Mouse (Mus musculus): Measurements from ENCODE around the gene Gm28635. TPM values are rescaled to one million over a fixed set of nuclear protein-coding genes. Genes with fewer than 3 reads are reported as not detected.
A peak's percentile ranks its signal among the peaks of the same experiment; 100 is the strongest.

Gene Gm28635
- polyA plus RNA-seq, 1 experiment = not detected

DNA sequence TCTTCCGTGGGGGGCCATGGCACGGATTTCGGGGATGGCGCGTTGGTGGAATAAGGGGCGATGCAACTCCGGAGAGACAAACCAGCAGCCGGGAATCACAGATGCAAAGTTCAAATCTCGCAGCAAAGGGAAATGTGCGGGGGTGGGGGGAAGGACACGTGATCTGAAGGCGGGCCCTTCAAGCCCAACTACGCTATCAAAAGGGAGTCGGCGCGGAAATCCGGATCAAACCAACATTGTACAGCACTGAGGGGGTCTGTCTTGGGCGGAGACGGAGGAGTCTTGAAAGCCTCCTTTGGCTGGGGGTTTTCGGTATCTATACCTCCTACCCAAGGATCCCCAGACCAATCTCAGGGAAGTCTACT lies 7.3 kb downstream of the Gm28635 start, which contains the start of gene Selenoh:
Gene Selenoh (minus strand): TSS at position 202 of the 365 bp plus-strand sequence.
- under 1% methylated on average over 20 of the region's 20 CpGs for WGBS
- H3K36me3 ChIP-seq (ENCODE audit: control insufficient read depth, insufficient read depth, low read length) = peaks cover 4% of the 10 kb centered on the region; the same call in 1 of the 2 replicates
- H3K27me3 ChIP-seq (ENCODE audit: control insufficient read depth, insufficient read depth, low read length) = no peaks in the 10 kb centered on the region
- H3K4me1 ChIP-seq (replicated peaks; ENCODE audit: control insufficient read depth, insufficient read depth, low read length) = 0 out of 2 replicates have a peak, but pooled peaks cover 2% of the 10 kb centered on the region
- peak within 1 kb of the TSS; percentile 98 for H3K4me3 ChIP-seq (ENCODE audit: control insufficient read depth, insufficient read depth, low read length)
- TF ChIP-seq CTCF (IDR thresholded peaks at IDR 0.05; ENCODE audit: borderline replicate concordance, control insufficient read depth, extremely low read depth, insufficient read depth, low read length, poor library complexity) = no peak
- peak; percentile 66 for TF ChIP-seq POLR2A (IDR thresholded peaks at IDR 0.05; ENCODE audit: control insufficient read depth, extremely low read depth, insufficient read depth, low read length, poor library complexity)
- peak; percentile 88 for DNase-seq
- no peak within 1 kb of the TSS; the same call in 1 of the 2 replicates for H3K27ac ChIP-seq (ENCODE audit: control insufficient read depth, insufficient read depth, low read length)

DNA sequence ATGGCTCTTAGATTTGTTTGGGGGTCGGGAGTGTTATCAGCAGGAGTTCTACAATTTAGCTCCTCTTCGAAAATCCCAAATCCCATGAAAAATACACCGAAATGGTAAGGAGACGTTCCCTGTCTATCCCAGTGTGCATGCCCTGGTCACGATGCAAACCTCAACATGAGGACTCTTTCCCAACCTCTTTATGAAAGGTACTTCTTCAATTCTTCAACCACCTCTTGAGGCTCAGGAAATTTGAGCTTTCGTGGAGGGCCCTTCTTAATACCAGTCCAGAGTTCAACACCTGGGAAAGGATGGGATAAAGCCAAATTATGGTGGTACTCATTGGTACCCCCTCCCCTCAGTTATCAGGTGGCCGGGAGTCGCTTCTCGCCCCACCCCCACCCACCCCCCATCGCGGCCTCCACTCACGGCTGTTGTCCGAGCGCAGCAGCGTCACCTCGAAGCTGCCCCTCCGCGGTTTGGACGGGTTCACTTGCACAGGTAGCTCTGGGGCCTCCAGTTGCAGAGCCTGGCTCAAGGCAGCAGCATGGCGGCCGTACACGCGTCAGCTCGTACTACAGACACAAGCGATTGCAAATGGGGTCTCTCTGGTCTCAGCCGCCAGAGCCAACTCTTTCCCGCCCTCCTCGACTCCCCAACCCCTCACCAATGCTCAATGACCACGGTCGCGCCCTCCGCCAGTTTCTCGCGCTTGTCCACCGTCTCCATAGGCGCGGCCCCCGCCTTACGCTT lies 7.8 kb downstream of the Gm28635 start:
- Histone ChIP-seq H3K4me1 (replicated peaks; ENCODE audit: control insufficient read depth, insufficient read depth, low read length) (0 out of 2 replicates have a peak, but pooled peaks cover 2% of the 10 kb centered on the region), H3K27me3 (ENCODE audit: control insufficient read depth, insufficient read depth, low read length) (no peaks in the 10 kb centered on the region), H3K27ac (ENCODE audit: control insufficient read depth, insufficient read depth, low read length) (no peak overlapping the region), H3K36me3 (ENCODE audit: control insufficient read depth, insufficient read depth, low read length) (peaks cover 4% of the 10 kb centered on the region; the same call in 1 of the 2 replicates), H3K4me3 (ENCODE audit: control insufficient read depth, insufficient read depth, low read length) (peak overlapping the region; percentile 98)
- TF ChIP-seq POLR2A (IDR thresholded peaks at IDR 0.05; ENCODE audit: control insufficient read depth, extremely low read depth, insufficient read depth, low read length, poor library complexity) (no peak), CTCF (IDR thresholded peaks at IDR 0.05; ENCODE audit: borderline replicate concordance, control insufficient read depth, extremely low read depth, insufficient read depth, low read length, poor library complexity) (no peak)
- WGBS = 6% methylated on average over 39 of the region's 39 CpGs
- DNase-seq = no peak

DNA sequence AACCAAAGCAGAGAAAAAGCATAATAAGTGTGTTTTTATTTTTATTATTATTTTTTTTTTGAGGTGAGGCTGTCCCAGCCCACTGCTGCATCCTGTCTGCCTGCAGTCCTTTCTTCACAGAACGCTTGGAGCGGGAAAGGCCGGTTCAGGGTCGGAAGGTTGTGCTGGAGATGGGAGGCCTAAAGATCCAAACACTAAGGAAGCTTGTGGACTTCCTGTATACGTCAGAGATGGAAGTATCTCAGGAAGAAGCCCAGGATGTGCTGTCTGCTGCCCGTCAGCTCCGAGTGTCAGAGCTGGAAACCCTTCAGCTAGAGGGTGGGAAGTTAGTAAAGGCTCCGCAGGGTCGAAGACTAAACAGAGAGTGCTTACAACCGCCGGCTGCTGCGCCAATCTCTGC lies 11.8 kb downstream of the Gm28635 start:
- H3K27ac ChIP-seq (ENCODE audit: control insufficient read depth, insufficient read depth, low read length) = no peak overlapping the region
- DNase-seq = no peak
- H3K4me3 ChIP-seq (ENCODE audit: control insufficient read depth, insufficient read depth, low read length) = no peak overlapping the region
- TF ChIP-seq POLR2A (IDR thresholded peaks at IDR 0.05; ENCODE audit: control insufficient read depth, extremely low read depth, insufficient read depth, low read length, poor library complexity) (no peak), CTCF (IDR thresholded peaks at IDR 0.05; ENCODE audit: borderline replicate concordance, control insufficient read depth, extremely low read depth, insufficient read depth, low read length, poor library complexity) (no peak)
- H3K4me1 ChIP-seq (replicated peaks; ENCODE audit: control insufficient read depth, insufficient read depth, low read length) = 0 out of 2 replicates have a peak, but pooled peaks cover under 1% of the 10 kb centered on the region
- no peaks in the 10 kb centered on the region for H3K27me3 ChIP-seq (ENCODE audit: control insufficient read depth, insufficient read depth, low read length)
- WGBS = 87% methylated on average over 12 of the region's 12 CpGs
- H3K36me3 ChIP-seq (ENCODE audit: control insufficient read depth, insufficient read depth, low read length) = no peaks in the 10 kb centered on the region

DNA sequence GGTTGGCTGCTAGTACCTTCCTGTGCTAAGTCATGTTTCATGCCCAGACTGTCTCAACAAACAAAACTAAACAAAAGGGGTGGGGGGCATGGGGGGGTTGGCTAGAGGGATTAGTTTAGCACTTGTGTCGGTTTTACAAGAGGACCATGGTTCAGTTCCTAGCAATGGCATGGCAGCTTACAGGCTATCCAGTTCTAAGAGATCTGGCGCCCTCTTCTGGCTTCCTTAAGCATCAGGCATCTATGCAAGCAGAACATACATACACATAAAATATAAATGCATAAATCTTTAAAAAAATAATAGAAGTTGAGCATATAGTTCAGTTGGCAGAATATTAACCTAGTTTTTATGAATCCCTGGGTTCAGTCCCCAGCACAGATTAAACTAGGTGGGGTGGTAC lies 15.0 kb downstream of the Gm28635 start:
- 41% methylated on average over 2 of the region's 2 CpGs for WGBS
- H3K27me3 ChIP-seq (ENCODE audit: control insufficient read depth, insufficient read depth, low read length) = no peaks in the 10 kb centered on the region

DNA sequence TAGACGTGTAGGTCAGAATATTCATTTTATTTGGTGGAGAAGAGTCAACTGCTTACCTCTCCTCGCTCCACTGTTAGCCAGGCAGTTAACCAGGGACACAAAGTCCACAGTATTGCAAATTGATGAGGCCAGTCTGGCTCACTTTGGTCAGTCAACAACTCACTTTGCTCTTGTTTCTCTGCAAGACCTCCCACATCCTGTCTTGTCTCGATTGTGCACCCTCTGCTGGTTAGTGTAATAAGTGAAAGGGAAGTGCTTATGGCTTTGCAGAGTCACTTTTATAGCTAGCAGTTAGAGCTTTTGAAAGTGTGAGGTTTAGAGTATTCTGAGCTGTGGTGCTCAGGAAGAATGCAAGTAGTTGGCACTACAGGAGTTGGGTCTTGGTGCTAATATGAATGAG lies 17.6 kb downstream of the Gm28635 start:
- H3K4me3 ChIP-seq (ENCODE audit: control insufficient read depth, insufficient read depth, low read length) = no peak overlapping the region
- TF ChIP-seq POLR2A (IDR thresholded peaks at IDR 0.05; ENCODE audit: control insufficient read depth, extremely low read depth, insufficient read depth, low read length, poor library complexity) (no peak), CTCF (IDR thresholded peaks at IDR 0.05; ENCODE audit: borderline replicate concordance, control insufficient read depth, extremely low read depth, insufficient read depth, low read length, poor library complexity) (no peak)
- no peaks in the 10 kb centered on the region for H3K27me3 ChIP-seq (ENCODE audit: control insufficient read depth, insufficient read depth, low read length)
- no peaks in the 10 kb centered on the region for H3K36me3 ChIP-seq (ENCODE audit: control insufficient read depth, insufficient read depth, low read length)
- 57% methylated on average over 3 of the region's 3 CpGs for WGBS
- DNase-seq = peak; percentile 63
- H3K4me1 ChIP-seq (replicated peaks; ENCODE audit: control insufficient read depth, insufficient read depth, low read length) = no peaks in the 10 kb centered on the region
- H3K27ac ChIP-seq (ENCODE audit: control insufficient read depth, insufficient read depth, low read length) = no peak overlapping the region

More for the DNA sequence above, 15.0 kb downstream of the Gm28635 start:
- TF ChIP-seq POLR2A (IDR thresholded peaks at IDR 0.05; ENCODE audit: control insufficient read depth, extremely low read depth, insufficient read depth, low read length, poor library complexity) (no peak), CTCF (IDR thresholded peaks at IDR 0.05; ENCODE audit: borderline replicate concordance, control insufficient read depth, extremely low read depth, insufficient read depth, low read length, poor library complexity) (no peak)
- Histone ChIP-seq H3K4me1 (replicated peaks; ENCODE audit: control insufficient read depth, insufficient read depth, low read length) (no peaks in the 10 kb centered on the region), H3K4me3 (ENCODE audit: control insufficient read depth, insufficient read depth, low read length) (no peak overlapping the region), H3K36me3 (ENCODE audit: control insufficient read depth, insufficient read depth, low read length) (no peaks in the 10 kb centered on the region), H3K27ac (ENCODE audit: control insufficient read depth, insufficient read depth, low read length) (no peak overlapping the region)
- peak; percentile 48 for DNase-seq

DNA sequence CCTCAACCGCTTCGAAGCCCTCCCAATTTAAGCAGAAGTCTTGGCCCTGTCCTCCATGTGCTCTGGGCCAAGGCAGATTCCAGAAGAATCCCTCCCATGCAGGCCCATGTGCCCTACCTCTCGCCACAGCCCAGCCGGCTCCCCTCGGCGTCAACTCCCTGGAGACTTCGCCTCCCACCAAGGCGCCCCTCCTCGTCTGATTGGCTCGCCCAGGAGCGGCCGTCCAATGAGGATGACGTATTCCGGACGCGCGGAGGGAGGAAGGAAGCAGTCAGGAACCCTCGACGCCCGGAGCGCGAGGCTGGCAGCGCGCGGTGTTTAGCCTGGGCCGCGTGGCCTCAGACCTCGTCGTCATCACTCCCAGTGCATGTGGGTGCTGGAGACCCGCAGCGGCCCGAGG lies 19.0 kb downstream of the Gm28635 start, which contains the start of gene Btbd18:
Gene Btbd18 (plus strand): TSS at position 274 of the 400 bp plus-strand sequence.
- Histone ChIP-seq H3K27me3 (ENCODE audit: control insufficient read depth, insufficient read depth, low read length) (no peaks in the 10 kb centered on the region), H3K4me3 (ENCODE audit: control insufficient read depth, insufficient read depth, low read length) (no peak within 1 kb of the TSS), H3K4me1 (replicated peaks; ENCODE audit: control insufficient read depth, insufficient read depth, low read length) (no peaks in the 10 kb centered on the region), H3K27ac (ENCODE audit: control insufficient read depth, insufficient read depth, low read length) (no peak within 1 kb of the TSS), H3K36me3 (ENCODE audit: control insufficient read depth, insufficient read depth, low read length) (no peaks in the 10 kb centered on the region)
- 96% methylated on average over 32 of the region's 32 CpGs for WGBS
- no peak for DNase-seq
- TF ChIP-seq POLR2A (IDR thresholded peaks at IDR 0.05; ENCODE audit: control insufficient read depth, extremely low read depth, insufficient read depth, low read length, poor library complexity) = no peak
- no peak for TF ChIP-seq CTCF (IDR thresholded peaks at IDR 0.05; ENCODE audit: borderline replicate concordance, control insufficient read depth, extremely low read depth, insufficient read depth, low read length, poor library complexity)
